Mouse (Mus musculus) heart, postnatal 10 days (tissue): Measurements from ENCODE around the gene Cdk1. TPM values are rescaled to one million over a fixed set of nuclear protein-coding genes. Genes with fewer than 3 reads are reported as not detected.

ENCODE experiments used
- DNase-seq, 2 experiments: peaks; one replicate each; pipeline ENCODE4 v3.0.0; 2021
- intact Hi-C: fragments of 180-260 bp; cut with DNase I; formaldehyde crosslinking; loops from one replicate; pipeline ENCODE4 v1.15.1; 2025
- total RNA-seq, 2 experiments: library from RNA; stranded (reverse); gene quantifications; 2 replicates each; pipeline ENCODE4 v1.2.3; 2021

Gene Cdk1
- total RNA-seq, 2 experiments from 2014 or later = 40.3 to 40.8 TPM

- peak; percentile 60 to 64 for DNase-seq
- intact Hi-C loops = no loop called here
Observed at GRCm38 (mm10) chr10:69351071-69351841, 1.5 kb downstream of the Cdk1 start.

- intact Hi-C loops = no loop called here
- peak; percentile 17 to 37 for DNase-seq
Observed at GRCm38 (mm10) chr10:69348206-69348605, 4.5 kb downstream of the Cdk1 start.

- intact Hi-C loops = no loop called here
- DNase-seq = no peak
Observed at GRCm38 (mm10) chr10:69342328-69342727, 10.4 kb downstream of the Cdk1 start.

GRCm38 (mm10) chr10:69341570-69342227 is 11.0 kb downstream of the Cdk1 start:
- DNase-seq = no peak
- intact Hi-C loops = no loop called here

- no peak for DNase-seq
- intact Hi-C loops = no loop called here
Observed at GRCm38 (mm10) chr10:69340001-69340400, 12.7 kb downstream of the Cdk1 start.

GRCm38 (mm10) chr10:69336219-69336618 is 16.5 kb downstream of the Cdk1 start:
- intact Hi-C loops = no loop called here
- no peak for DNase-seq

GRCm38 (mm10) chr10:69335611-69336010 is 17.1 kb downstream of the Cdk1 start:
- DNase-seq = no peak
- intact Hi-C loops = no loop called here

GRCm38 (mm10) chr10:69335195-69335536 is 17.6 kb downstream of the Cdk1 start:
- no peak for DNase-seq
- intact Hi-C loops = no loop called here

GRCm38 (mm10) chr10:69334271-69335194 is 18.2 kb downstream of the Cdk1 start:
- no peak for DNase-seq
- intact Hi-C loops = no loop called here

GRCm38 (mm10) chr10:69333212-69333611 is 19.5 kb downstream of the Cdk1 start:
- intact Hi-C loops = no loop called here

GRCm38 (mm10) chr10:69331231-69331630 is 21.5 kb downstream of the Cdk1 start:
- no peak for DNase-seq
- intact Hi-C loops = no loop called here

More at GRCm38 (mm10) chr10:69333212-69333611, 19.5 kb downstream of the Cdk1 start:
- no peak for DNase-seq

GRCm38 (mm10) chr10:69328656-69329046 is 24.1 kb downstream of the Cdk1 start:
- intact Hi-C loops = loop anchor here (10.0 kb wide), 3 partner anchors 324 to 864 kb away; no protein-coding TSS in a partner anchor
- DNase-seq = no peak

GRCm38 (mm10) chr10:69328029-69328655 is 24.6 kb downstream of the Cdk1 start:
- DNase-seq = no peak
- intact Hi-C loops = loop anchor here (10.0 kb wide), 3 partner anchors 323 to 863 kb away; no protein-coding TSS in a partner anchor

GRCm38 (mm10) chr10:69327362-69327761 is 25.4 kb downstream of the Cdk1 start:
- no peak for DNase-seq
- intact Hi-C loops = loop anchor here (10.0 kb wide), 3 partner anchors 323 to 863 kb away; no protein-coding TSS in a partner anchor

- peak; percentile 53 to 67 for DNase-seq
- intact Hi-C loops = loop anchor here (10.0 kb wide), 3 partner anchors 322 to 862 kb away; no protein-coding TSS in a partner anchor
Observed at GRCm38 (mm10) chr10:69326433-69326832, 26.3 kb downstream of the Cdk1 start.

GRCm38 (mm10) chr10:69324816-69325215 is 27.9 kb downstream of the Cdk1 start:
- DNase-seq = no peak
- intact Hi-C loops = loop anchor here (5.0 to 10.0 kb wide), 4 partner anchors 138 to 860 kb away; no protein-coding TSS in a partner anchor

- no peak for DNase-seq
- intact Hi-C loops = loop anchor here (5.0 to 10.0 kb wide), 4 partner anchors 137 to 859 kb away; no protein-coding TSS in a partner anchor
Observed at GRCm38 (mm10) chr10:69323986-69324385, 28.8 kb downstream of the Cdk1 start.

GRCm38 (mm10) chr10:69321519-69322035 is 31.2 kb downstream of the Cdk1 start:
- intact Hi-C loops = loop anchor here (2.0 to 10.0 kb wide), 5 partner anchors 134 to 857 kb away; no protein-coding TSS in a partner anchor
- DNase-seq = no peak

GRCm38 (mm10) chr10:69320667-69321518 is 31.8 kb downstream of the Cdk1 start:
- intact Hi-C loops = loop anchor here (2.0 to 10.0 kb wide), 5 partner anchors 134 to 856 kb away; no protein-coding TSS in a partner anchor
- peak; percentile 87 to 92 for DNase-seq
